Mouse (Mus musculus) thymus, adult 2 months (tissue): Measurements from ENCODE around the gene Mdc1.

Source experiments
- CTCF ChIP-seq: fragments of 200-500 bp; IDR thresholded peaks from 2 replicates; pipeline ENCODE4 v1.5.1; 2012; ENCODE audit warnings: mild to moderate bottlenecking, control low read depth, low read length, moderate library complexity, borderline replicate concordance; ENCODE audit not compliant: control insufficient read depth, poor library complexity, insufficient read depth; ENCODE audit errors: extremely low read depth
- POLR2A ChIP-seq: fragments of 200-500 bp; IDR thresholded peaks from 2 replicates; pipeline ENCODE4 v1.6.1; 2012; ENCODE audit warnings: mild to moderate bottlenecking, low read length, control low read depth, moderate library complexity; ENCODE audit not compliant: control insufficient read depth, poor library complexity, insufficient read depth; ENCODE audit errors: extremely low read depth

DNA sequence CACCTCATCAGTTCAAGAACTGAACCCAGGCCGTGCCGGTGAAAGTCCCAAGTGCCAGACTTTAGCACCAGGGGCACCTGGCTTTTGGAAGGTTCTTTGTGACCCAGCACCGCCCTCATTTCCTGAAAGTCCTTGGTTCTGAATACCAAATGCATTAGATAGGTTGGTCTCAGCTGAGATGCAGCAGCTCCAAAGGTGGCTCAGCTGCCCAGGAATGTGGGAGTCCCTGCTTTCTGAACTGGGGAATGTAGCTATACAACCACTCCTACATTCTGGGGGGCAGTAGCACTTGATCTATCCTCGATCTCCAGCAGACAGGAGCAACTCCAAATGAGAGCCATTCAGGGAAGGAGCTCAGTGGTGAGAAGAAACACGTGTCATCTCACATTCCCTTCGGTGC is 28.6 kb upstream of the Mdc1 start:
- no peak for TF ChIP-seq CTCF
- TF ChIP-seq POLR2A: no peak
